Mouse (Mus musculus) layer of hippocampus, adult 11-12 months (tissue): ENCODE measurements around the gene Tcf7l1.
A peak's percentile ranks its signal among the peaks of the same experiment; 100 is the strongest.

Experiments used
- DNase-seq: peaks from one replicate; pipeline ENCODE4 v3.0.0; 2022; ENCODE audit warnings: low spot score

Tcf7l1 gene

DNA sequence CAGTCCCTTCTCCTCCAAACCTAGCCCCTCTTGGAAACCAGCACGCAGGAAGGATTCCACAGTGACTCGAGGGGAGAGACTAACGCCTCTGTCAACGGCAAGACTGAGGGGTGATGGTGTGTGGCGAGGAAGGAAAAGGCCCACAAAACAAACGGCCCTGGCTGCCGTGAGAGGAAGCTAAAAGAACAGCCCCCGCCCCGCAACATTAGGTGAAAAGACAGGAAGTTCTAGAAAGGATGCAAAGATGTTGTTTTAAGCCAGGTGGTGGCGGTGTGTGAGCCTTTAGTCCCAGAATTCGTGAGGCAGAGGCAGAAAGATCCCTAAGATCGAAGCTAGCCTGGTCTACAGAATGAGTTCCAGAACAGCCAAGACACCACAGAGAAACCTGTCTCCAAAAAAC lies 43.3 kb downstream of the Tcf7l1 start:
- no peak for DNase-seq

DNA sequence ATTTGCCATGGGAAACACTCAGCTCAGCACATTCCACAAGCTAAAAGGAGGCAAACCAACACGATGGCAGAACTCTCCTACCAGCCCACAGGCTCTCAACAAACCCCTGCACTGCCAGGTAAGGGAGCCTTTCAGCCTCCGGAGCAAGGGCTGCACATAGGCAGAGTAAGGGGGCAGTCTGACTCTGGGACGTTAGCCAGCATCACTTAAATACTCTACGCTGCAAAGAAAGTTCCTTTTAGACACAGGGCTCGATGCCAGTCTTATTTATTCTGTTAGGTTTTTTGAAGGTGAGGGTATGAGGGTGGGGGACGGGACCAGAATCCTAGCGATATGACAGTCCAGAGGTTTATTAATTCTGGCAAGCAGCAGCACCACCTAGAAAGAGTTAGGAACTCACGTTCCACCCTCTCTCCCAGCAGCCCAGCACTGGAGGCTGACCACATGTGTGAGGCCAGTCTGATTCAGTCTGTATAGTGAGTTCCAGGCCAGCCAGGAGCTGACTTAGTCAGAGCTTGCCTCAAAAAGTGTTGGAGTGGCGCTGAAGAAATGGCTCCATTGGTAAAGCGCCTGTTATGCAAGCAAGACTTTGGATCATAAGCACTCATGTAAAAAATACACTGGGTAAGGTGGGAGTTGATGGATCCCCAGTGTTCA lies 44.8 kb downstream of the Tcf7l1 start:
- DNase-seq: no peak

DNA sequence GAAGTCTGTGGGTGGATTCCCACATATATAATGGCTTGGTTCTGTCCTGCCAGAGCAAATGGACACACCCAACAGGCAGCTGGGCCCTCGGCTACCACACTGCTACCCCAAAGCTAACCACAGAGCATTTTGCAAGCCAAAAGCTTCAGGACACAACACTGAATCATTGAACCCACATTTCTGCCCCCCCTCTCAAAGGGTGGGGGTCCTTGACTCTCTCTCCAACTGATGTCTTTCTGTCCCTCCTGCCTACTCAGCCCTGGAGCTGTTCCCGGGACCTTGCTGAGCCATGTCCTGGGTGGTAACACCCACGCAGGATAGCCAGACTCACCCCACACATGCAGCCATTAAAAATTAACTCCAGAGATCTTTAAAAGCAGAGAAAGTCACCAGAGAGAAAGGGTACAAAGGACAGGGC lies 45.4 kb downstream of the Tcf7l1 start:
- no peak for DNase-seq

DNA sequence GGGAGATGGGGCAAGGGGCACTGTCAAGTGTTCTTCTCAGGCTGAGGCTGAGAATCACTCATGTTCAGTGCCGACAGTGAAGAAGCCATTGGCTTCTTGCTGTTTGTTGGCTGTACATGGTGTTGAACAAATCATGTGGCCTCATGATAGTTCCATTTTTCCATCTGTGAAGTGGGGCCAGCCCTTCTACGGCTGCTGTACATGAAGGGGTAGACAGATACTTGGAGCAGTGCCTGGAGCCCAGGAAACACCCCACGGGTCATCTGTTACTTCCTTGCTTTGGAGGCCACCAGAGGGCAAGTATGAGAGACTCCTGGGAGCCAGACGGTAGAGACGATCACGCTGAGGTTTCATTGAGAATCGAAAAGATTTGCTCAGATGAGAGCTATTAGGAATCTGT lies 46.7 kb downstream of the Tcf7l1 start:
- DNase-seq: no peak

DNA sequence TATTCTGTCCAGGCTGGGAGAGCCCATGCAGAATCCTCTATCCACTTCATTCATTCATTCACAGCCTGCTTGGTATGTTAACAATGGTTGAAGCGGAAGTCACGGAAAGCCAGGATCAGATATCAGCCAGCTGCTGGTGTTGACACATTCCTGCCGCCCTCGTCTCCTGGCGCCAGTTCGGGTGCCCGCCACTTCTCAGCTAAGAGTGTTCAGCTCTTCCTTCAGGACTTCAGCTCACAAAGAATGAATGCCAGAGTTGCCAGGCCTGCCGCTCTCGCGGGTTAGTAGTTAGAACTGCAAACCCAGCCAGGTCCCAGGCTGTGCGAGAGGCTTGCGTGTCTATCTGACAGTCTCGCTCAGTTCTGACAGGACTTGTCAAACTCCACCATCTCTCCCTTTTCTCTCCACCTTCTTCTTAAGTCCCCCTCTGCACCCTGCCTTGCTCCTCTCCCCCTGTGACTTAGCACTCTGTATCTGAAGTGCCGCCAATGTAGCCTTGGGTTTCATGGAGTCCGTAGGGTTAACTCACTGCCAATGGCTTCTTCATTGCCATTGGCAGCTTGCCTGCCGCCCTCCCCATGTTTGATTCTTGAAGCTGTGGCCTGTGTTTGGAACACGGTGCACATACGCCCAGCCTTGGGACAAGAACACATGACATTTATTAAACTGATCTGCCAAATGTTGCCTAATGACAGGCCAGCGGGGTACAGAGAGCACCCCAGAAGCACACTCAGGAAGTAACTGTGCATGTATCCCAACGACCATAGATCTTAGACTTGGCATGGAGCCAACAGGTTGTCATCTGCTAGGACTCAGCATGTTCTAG lies 48.2 kb downstream of the Tcf7l1 start:
- DNase-seq: no peak

DNA sequence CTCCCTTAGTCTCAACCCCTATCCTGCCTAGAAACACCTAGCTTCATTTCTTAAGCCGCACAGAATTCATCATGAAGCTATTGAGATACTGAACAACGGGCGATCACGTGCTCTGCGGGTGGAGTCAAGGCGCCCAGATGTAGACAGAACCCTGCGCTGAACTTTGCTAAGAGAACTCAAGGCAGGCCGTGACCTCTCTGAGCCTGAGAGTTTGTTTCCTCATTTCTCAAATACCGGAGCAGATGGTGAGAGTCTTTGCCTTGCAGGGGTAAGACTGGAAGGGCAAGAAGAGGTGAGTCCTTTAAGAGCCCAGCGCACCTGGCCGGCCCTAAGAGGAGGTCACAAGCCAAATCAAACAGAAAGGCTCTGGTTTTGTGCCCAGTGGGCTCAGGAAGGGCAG lies 52.2 kb downstream of the Tcf7l1 start:
- no peak for DNase-seq

DNA sequence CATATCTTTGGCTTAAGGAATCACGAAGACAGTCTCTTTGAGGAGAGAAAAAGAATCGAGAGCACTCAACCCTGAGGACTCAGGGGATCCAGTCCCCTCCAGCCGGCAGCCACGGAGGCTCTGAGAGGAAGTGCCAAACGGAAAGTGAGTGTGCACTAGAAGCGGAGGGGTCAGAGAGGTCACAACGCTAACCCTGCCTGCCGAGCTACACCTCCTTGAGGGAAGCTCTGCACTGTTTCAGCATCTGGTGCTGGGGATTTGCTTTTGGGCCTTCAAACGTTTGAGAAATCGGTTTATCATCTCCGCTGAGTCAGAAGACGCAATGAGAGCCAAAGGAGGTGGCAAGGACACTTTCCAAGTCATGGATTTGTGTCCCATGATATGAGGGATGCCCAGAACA lies 53.8 kb downstream of the Tcf7l1 start:
- no peak for DNase-seq

DNA sequence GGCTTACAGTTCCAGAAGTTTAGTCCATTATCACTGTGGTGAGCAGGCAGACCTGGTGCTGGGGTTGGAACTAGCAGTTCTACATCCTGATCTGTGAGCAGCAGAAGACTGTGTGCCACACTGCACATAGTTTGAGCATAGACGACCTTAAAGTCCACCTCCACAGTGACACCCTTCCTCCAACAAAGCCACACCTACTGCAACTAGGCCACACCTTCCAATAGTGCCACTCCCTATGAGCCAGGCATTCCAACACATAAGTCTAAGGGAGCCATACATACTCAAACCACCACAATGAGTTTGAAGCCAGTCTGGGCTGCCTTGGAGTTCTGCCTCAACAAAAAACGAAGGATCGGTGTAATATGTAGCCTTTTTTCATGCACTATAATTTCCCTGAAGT lies 55.7 kb downstream of the Tcf7l1 start:
- DNase-seq: no peak

DNA sequence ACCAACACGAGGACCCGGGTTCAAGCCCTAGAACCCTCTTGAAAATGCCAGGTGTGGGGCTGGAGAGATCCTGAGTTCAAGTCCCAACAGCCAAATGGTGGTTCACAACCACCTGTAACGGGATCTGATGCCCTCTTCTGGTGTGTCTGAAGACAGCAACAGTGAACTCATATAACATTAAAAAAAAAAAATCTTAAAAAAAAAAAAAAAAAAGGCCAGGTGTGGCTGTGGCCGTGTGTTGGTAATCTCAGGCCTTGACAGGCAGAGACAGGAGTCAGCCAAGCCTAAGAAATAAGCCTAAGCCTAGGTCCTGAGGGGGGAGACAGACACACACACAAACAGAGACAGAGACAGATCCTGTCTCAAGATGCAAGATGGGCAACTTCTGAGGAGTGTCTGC lies 56.9 kb downstream of the Tcf7l1 start:
- no peak for DNase-seq

DNA sequence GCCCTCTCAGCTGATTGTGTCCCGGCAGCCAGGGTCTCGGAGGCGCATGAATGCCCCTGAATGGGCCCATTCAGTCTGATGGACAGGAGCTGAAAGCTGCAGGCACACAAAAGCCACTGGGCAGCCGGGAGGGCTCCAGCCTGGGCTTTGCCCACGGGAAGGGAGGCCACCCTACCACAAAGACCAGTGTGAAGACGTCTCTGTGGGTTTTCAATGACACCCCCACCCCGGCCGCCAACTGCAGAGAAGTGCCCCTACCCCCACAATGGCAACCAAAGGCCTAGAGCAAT lies 58.5 kb downstream of the Tcf7l1 start:
- DNase-seq: peak; percentile 21

DNA sequence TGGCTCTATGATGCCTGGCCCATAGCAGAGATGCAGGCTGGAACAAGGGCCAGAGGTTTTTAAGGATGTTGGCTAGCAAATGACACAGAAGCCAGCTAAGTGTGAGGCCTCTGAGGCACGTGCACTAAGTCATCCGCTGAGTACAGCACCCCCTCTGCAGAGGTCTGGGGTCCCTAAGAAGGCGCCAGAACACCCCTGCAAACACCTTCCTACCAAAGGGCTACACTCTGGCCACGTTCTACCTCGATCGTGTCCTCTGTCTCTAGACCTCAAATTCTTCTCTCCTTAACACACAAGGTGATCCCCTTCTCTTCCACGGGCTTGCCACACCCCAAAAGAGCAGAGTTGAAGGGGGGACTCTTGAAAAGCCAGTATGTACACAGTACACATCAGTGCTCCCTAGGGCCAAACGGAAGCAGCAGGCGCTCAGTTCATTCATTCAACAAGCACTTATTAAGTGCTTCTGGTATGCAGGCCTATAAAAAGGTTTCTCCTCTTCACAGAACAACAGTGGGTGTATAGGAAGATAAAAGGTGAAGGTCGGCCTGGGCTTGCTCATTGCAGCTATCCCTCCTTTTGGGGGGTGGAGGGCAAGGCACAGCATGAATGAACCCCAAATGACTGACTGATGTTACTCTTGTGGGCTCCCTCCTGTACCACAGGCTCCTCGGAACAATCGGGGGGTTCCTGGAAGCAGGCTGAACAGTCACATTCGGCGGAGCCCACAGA lies 59.1 kb downstream of the Tcf7l1 start:
- DNase-seq: no peak

DNA sequence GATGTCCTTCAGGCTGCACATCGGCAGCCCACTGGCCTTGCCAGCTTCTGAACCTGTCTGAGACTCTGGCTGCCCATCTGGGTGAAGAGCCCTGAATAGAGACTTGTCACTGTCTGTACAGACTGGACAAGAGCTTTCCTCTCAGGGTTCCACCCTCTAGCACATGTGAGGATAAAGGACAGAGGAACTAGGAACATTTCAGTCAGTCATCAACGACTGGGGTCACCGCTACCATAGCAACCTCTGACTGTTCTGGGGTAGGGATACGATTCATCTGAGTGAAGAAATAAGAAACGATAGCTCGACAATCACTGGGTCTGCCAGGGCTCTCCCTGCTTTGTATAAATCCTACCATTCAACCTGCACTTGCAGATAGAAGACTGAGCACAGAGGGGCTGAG lies 61.2 kb downstream of the Tcf7l1 start:
- no peak for DNase-seq

DNA sequence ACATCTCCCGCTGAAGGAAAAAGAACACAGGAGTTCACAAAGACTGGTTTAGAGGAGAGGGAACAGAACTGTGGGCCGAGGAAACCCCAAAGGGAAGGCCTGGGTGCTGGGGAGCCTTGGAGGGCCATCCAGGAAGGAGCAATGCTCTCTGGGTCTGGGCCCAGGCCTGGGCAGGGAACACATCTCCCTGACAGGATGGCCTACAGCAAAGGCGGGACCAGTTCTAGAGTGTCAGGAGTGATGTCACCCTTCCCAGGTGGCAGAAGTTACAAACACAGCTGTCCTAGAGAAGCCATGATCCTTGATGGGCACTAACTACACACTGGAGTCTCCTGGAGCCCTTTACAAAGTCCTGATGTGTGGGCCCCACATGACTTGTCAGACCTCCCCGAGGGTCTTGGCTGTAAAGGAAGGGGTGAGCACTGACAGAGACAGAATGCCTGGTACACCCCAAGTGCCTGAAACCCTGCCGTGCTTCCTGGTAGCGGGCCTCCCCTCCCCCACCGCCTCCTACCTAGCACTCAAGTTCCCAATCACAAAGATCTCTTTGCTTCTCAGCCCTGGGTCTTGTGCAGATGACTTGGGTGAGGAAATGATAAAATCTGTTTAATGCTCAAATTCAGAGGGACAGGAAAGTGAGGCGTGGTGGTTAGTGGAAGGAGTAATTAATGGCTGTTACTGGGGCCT lies 64.4 kb downstream of the Tcf7l1 start:
- no peak for DNase-seq

DNA sequence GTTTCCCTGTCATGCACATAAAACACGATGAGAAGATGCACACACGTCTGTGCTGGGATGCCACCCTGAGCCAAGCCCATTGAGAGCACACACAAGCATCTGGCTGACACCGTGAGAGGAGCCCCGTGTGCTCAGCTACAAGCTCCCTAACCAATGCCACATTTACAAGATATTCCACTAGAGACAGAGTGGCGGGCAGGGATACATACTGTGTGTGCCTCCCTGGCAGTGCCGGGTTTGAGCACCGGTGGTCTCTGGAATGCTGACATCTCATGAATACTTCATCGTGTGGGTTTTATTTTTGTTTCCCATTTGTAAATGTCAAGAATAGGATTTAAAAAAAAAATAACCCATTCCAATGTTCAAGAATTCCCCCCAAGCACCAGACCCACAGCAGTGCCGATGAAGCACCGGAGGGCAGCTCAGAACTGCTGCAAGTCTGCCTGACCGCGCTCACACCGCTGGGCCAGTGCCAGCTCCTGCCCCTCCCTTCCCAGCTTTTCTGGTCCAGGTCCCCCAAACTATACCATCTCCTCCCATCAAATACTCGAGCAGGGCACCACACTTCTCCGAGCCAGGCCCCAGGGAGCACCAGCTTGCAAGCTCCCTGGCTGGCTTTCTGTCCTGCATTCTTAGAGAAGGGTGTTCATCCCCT lies 65.2 kb downstream of the Tcf7l1 start:
- DNase-seq: no peak

DNA sequence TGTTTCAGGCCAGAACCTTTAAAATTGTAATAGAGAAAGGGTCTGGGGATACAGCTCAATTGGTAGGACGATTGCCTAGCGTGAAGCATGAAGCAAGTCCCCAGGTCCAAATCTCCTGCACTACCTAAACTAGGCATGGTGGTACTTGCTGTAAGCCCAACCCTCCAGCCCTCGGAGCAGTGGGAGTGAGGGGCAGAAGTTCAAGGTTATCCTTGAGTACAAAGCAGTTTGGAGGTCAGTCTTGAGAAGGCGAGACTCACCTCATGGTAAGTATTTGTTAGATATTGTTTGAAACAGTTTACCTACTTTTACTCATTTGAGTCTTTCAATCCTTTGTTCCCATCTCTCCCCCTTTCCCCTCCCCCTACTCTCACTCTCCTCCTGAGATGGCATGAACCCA lies 65.9 kb downstream of the Tcf7l1 start:
- no peak for DNase-seq

DNA sequence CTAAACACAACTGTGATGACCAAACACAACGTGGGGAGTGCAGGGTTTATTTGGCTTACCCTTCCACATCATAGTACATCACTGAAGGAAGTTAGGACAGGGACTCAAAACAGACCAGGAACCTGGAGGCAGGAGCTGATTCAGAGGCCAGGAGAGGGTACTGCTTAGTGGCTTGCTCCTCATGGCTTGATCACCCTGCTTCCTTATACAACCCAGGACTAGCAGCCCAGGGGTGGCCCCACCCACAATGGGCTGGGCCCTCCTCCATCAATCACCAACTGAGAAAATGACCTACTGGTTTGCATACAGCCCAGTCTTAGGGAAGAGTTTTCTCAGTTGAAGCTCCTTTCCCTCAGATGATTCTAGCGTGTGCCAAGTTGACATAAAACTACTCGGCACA lies 68.2 kb downstream of the Tcf7l1 start:
- no peak for DNase-seq

DNA sequence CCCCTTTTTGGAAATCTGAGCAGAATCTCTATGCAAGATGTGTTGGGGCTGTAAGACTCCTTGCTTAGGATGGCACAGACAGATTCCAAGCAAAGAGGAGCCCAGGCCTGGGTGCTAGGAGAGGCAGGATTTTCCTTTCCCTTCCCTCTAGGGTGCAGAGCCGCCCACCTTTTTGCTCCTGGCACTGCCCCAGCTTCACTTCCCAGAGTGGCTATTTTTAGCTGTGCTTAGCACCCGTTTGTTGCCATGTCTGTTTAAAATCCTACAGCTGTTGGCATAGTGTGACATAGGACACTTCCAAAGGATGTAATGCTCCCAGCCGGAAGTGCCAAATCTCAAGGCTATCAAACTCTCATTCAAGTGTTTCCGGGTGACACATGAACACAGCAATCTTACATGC lies 74.3 kb downstream of the Tcf7l1 start:
- peak; percentile 31 for DNase-seq

DNA sequence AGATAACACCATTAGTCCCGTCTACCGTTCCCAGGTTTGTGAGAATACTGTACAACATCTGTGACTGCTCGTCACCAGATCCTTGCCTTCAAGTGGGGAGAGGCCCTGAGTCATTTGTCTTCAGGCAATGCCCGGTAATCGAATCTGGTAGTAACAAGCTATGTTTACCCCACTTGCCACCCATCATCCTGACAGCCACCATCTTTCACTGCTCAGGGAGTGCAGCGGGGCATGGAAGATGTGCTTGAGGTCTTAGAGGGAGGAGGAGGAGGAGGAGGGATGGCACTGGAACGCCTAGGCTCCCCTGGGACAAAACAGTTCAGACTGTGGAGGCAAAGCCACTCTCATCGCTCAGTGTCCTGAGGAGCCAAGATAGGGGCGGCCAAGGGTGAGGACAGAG lies 74.8 kb downstream of the Tcf7l1 start:
- DNase-seq: no peak

DNA sequence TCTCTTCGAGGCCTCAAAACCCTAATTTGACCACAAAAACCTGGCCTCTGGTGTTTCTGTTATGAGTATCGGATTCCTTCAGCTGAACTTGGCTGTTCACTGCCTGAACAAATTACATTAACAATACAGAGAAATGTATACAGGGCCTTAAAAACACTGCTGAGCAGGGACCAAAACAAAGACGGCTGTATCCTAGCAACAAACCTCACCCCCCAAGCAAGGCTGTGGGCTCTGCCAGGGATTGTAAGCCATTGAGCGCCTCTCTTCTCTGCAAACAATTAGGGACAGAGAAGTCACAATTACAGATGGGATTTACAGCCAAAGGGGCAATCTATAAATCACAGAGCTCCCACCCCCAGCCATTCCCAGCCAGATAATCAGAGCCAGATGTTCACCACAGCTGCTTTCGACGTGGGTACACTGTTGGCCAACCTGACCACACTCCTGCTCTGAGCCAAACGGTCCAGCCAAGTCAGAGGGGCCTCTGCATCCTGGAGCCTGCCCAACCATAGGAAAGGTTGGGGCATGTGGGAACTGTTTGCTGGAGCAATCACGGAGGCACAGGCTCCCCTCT lies 77.5 kb downstream of the Tcf7l1 start:
- DNase-seq: peak; percentile 31

DNA sequence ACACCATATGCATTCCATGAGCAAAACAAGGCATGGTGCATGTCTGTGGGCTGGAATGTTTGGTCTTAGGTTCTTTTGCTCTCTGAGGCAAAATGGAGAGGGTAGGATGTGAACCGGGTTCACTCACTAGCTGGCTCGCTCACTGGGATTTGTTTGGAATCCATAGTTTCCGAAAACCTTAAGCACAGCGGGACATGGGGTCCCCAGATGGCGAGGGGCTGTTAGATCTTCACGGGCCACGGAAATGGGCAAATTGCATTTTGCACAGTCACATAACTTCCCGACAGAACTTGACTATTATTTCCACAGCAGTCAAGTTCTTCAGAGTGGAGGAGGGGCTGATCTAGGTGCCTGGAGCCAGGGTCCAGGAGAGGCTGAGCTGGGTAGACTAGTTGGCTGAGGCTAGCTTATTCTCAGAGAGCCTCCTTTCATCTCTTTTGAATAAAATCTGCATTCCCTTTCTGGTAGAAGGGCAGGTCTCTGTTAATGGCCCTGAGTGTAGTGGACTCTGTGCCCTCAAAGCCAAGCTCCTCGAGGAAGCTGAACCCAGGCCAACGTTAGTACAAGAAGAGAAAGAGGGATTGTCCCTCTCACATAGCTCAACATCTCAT lies 78.1 kb downstream of the Tcf7l1 start:
- DNase-seq: peak; percentile 44

DNA sequence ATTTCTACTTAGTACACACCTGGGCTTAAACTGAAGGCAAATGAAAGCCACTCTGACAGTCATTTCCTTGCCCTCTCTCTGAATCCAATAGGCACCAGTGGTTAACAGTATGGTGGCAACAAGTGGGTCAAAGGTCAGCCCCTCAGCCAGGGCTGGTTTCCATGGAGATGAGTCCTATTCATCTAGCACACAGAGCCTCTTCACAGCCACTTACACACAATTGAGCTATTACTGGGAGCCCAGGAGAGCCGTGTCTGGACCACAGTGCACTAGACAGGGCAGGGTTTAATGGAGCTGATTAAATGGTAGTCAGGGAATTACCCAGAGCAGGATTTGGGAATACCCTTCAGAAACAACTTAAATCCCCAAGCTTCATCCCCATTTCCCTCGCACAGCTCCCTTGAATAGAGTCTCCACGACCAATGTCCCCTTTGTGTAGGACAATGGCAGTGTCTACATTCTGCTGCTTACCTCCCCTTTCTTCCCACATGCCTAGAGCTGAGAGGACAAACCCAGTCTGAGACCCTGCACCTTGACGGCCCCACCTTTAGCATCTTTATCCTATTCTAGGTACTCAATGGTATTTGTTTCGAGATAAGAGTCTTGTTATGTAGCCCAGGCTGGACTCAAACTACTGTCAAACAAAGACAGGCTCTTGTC lies 89.5 kb downstream of the Tcf7l1 start:
- no peak for DNase-seq
